Mouse (Mus musculus) thymus, postnatal 14 days (tissue): ENCODE results near the gene Olfr1474.
"Not testable (repeated sequence)": the region's sequence is repeated elsewhere in the genome, so short reads cannot be mapped to it uniquely, and the experiment has no call there.

Experiments used
- DNase-seq: peaks from one replicate; pipeline ENCODE4 v3.0.0; 2021

The Olfr1474 gene

DNA sequence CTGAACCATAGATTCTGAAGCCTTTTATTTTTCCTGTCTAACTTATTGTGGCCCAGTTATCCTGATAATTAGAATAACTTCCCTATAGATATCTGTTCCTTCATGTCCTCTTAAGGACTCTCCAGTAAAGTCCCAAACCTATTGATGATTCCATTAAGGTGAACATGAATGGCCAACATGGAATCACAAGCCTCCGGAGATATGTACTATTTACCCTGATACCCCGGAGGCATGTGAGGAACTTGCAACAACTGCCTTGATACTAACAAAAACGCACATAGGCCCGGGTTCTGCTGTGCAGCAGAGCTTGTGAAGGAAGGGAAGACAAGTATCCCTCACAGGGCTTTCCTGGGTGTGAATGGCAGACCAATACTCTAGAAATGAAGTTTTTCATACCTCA lies at the start of gene Olfr1474:
TSS of gene Olfr1474 (plus strand) at position 301 of the 400 bp plus-strand sequence.
- not testable (repeated sequence) for DNase-seq

DNA sequence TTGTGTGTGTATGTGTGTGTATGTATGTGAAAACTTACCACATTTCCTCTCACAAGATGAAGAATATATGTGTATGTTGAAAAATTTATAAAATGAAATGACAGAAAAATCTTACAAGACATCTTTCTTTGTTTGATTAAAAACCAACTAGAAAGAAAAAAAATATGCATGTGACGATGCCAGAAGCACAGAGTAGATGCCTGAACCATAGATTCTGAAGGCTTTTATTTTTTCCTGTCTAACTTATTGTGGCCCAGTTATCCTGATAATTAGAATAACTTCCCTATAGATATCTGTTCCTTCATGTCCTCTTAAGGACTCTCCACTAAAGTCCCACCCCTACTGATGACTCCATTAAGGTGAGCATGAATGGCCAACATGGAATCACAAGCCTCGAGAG lies 26.3 kb upstream of the Olfr1474 start, which contains the start of gene Olfr1471:
TSS of gene Olfr1471 (plus strand) at position 301 of the 400 bp plus-strand sequence.
- not testable (repeated sequence) for DNase-seq

DNA sequence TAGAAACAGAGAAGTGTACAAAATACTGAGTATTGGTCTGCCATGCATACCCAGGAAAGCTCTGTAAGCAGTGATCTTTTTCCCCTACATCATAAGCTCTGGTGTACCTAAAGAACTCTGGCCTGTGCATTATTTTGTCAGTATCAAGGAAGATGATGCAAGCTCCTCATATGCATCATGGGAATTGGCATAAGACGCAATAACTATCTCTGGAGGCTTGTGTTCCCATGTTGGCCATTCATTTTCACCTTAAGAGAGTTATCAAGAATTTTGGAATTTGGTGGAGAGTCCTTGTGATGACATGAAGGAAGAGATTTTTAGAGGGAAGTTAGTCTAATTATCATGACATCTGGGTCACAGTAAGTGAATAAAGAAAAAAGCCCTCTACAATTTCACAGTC lies 13.4 kb upstream of the Olfr1474 start, which contains the start of gene Olfr1472:
TSS of gene Olfr1472 (minus strand) at position 101 of the 400 bp plus-strand sequence.
- no peak for DNase-seq

DNA sequence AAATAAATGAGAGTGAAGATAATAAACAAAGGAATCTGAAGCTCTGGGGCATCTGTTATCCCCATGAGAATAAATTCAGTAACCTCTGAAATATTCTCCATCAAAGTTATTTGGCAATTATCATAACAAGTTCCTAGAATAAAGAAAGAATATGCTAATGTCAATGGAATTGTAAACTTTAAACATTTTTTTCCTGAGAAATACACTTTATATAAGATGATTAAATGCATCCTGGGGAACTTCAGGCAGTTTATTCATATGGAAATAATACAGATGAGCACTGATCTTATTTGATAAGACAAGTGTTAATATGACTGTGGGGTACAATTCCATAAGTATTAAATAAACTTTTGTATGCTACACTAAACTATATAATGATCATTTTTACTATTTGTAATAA lies 10.7 kb downstream of the Olfr1474 start, which contains the start of gene Olfr1475:
TSS of gene Olfr1475 (minus strand) at position 101 of the 400 bp plus-strand sequence.
- no peak for DNase-seq

DNA sequence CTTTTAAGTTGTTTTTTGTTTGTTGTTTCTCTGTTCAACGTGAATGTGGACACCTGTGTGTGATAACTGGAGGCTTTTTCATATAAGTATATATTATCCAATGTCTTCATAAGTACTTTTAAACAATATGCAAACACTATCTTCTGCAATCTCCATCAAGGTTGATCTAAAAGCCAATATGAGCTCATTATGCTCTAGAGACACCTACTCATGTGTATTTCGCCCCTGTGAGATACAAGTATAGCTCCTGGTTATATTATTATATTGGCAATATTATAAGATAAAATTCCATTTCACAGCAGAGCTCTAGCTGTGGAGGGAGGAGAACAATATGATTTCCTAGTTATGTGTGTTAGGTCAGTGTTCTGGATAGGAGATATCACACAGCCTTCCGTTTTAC lies 30.9 kb downstream of the Olfr1474 start, which contains the start of gene Olfr1477:
TSS of gene Olfr1477 (plus strand) at position 301 of the 400 bp plus-strand sequence.
- no peak for DNase-seq
